ENCODE assay signal across 9 mouse cellular contexts in the genomic region with DNA sequence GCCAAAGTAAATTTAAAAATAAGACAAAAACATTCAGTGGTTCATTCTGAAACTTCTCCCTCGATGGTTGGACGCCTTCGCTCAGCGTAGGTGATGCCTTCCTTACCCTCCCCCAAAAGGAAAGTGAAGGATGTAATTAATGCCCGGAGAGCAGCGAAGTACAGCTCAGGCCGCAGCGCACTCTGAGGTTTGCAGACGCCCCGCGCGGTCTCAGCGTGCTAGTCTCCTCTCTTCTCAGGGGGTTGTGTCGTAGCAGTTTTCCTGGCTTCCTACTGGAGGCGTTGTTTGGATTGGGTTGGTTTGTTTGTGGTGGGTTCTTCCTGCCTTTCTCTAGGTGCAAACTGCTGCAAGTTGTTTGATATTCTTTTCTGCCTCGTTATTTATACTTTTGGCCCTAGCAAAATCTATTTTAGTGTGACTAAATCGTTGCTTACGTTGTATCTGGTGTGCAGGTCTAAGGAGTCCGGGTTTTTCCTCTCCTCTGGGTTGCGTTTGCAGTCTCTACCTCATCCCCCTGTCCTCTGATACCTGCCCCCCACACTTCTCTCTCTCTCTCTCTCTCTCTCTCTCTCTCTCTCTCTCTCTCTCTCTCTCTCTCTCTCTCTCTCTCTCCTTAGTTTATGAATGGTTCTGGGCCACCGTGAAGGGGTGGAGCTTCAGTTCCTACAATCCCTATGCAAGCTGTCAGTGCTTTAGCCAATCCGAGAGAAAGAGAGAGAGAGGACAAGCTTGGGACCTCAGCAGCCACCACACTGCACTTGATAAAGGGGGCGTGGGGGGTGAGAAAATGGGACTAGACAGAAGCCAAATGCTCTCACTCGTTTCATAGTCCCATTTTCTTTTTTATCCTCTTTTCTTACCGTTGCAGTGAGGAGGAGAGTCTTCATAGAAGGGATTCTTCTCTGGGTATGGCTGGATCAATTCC. TPM values are rescaled to one million over a fixed set of nuclear protein-coding genes. Genes with fewer than 3 reads are reported as not detected.
DNase-seq lines count a peak whose midpoint lies in the region; ATAC-seq lines count a peak whose summit lies in the region.
"Had no signal": no experiment of that assay in that cellular context is flagged by ENCODE, and none has a peak within 500 bp of the region (broad histone marks: within the 10 kb centered on the region; RNA-seq: fewer than 3 reads in every experiment).

A gene (minus strand): TSS at position 539 of the 925 bp plus-strand sequence.

- peak within 1 kb of the TSS; percentile 71 for H3K4me2 ChIP-seq in intestine, embryonic 14.5 days (ENCODE audit: low read length)

- H3K4me3 ChIP-seq in embryonic facial prominence, embryonic 10.5 days: peak within 1 kb of the TSS; percentile 83
- H3K4me3 ChIP-seq in intestine, embryonic 14.5 days (ENCODE audit: low read depth, low read length): peak within 1 kb of the TSS; percentile 67

- H3K9me3 ChIP-seq in embryonic facial prominence, embryonic 10.5 days: no peaks in the 10 kb centered on the region
- no peaks in the 10 kb centered on the region for H3K9me3 ChIP-seq in intestine, embryonic 14.5 days (ENCODE audit: control insufficient read depth, low read length)

- DNase-seq in heart, adult 11 months: peak; percentile 84
- DNase-seq in heart, postnatal 36 days: no peak
- peak; percentile 94 for DNase-seq in Muller cell, postnatal 12 days (ENCODE audit: inconsistent ontology term)
- DNase-seq in embryonic facial prominence, embryonic 10.5 days (ENCODE audit: low spot score): peak; percentile 83
- DNase-seq in intestine, embryonic 14.5 days (ENCODE audit: low spot score): peak; percentile 90
- peak; percentile 65 for DNase-seq in neural tube, embryonic 10.5 days (ENCODE audit: extremely low spot score, low spot score)
- DNase-seq in natural killer cell, adult 2 months (ENCODE audit: low spot score in 2 of 2): no peak

- under 1% methylated on average over 25 of the region's 25 CpGs for WGBS in embryonic facial prominence, embryonic 10.5 days
- 3% methylated on average over 25 of the region's 25 CpGs for WGBS in intestine, embryonic 14.5 days

- H3K9ac ChIP-seq in intestine, embryonic 14.5 days (ENCODE audit: low read length): peak within 1 kb of the TSS; percentile 99

- intact Hi-C loops in heart, postnatal 36 days (cut with DNase I): loop anchor here (5.0 kb wide), 1 partner anchor 214 kb away; no protein-coding TSS in a partner anchor

- H3K27ac ChIP-seq in embryonic facial prominence, embryonic 10.5 days (replicated peaks): peak within 1 kb of the TSS; percentile 97
- peak within 1 kb of the TSS; percentile 99 for H3K27ac ChIP-seq in intestine, embryonic 14.5 days (ENCODE audit: low read depth)

- peak; percentile 84 for ATAC-seq in intestine, embryonic 14.5 days (replicated peaks; ENCODE audit: low FRiP score, low TSS enrichment, low read depth)
- ATAC-seq in activated CD4-positive, CD25-positive, alpha-beta regulatory T cell, adult 4 months: no peak

- H3K27me3 ChIP-seq in embryonic facial prominence, embryonic 10.5 days (replicated peaks; ENCODE audit: low read depth, poor library complexity, severe bottlenecking): peaks cover 84% of the 10 kb centered on the region
- 0 out of 2 replicates have a peak, but pooled peaks cover 5% of the 10 kb centered on the region for H3K27me3 ChIP-seq in intestine, embryonic 14.5 days (replicated peaks; ENCODE audit: control insufficient read depth, insufficient read depth, low read length)

- peaks cover 58% of the 10 kb centered on the region for H3K4me1 ChIP-seq in embryonic facial prominence, embryonic 10.5 days
- no peaks in the 10 kb centered on the region for H3K4me1 ChIP-seq in intestine, embryonic 14.5 days (replicated peaks; ENCODE audit: control insufficient read depth, insufficient read depth, low read length)

- H3K36me3 ChIP-seq in embryonic facial prominence, embryonic 10.5 days (replicated peaks): peaks cover 7% of the 10 kb centered on the region; the same call in 1 of the 2 replicates
- H3K36me3 ChIP-seq in intestine, embryonic 14.5 days (ENCODE audit: control insufficient read depth, insufficient read depth, low read length): no peaks in the 10 kb centered on the region

RNA-seq across cellular contexts. Expression of the gene that starts here (rescaled TPM):
- total RNA-seq in heart, postnatal 36 days (2021): under 1 TPM; 0.11 to 0.19 TPM
- 116 and 134 TPM in 2 replicates for polyA plus RNA-seq in embryonic facial prominence, embryonic 10.5 days (2016; fragmentation: Nextera tagmentation; extraction: Ambion mirVana)
- 178 and 220 TPM in 2 replicates for polyA plus RNA-seq in intestine, embryonic 14.5 days (2014; fragmentation: Nextera tagmentation; extraction: Ambion mirVana)
- polyA plus RNA-seq in activated CD4-positive, CD25-positive, alpha-beta regulatory T cell, adult 4 months (2017; shearing (Covaris generic)): under 1 TPM; 0.24 to 0.41 TPM
- total RNA-seq: MEL had no signal

Comparison
In these comparisons a context has a peak if more than half of its experiments do, and no peak if none do; other contexts are left out.
1. RNA of the gene that starts here (polyA plus RNA-seq): 178 to 220 TPM in intestine, embryonic 14.5 days and 116 to 134 TPM in embryonic facial prominence, embryonic 10.5 days; 0.24 to 0.41 TPM in activated CD4-positive, CD25-positive, alpha-beta regulatory T cell, adult 4 months; every median in the first group is over 10 times any median in the second.
2. DNase-seq: peak in heart, adult 11 months (single experiment), Muller cell, postnatal 12 days (single experiment), embryonic facial prominence, embryonic 10.5 days (single experiment), intestine, embryonic 14.5 days (single experiment) and neural tube, embryonic 10.5 days (single experiment); none in heart, postnatal 36 days (0 of 2) and natural killer cell, adult 2 months (0 of 2).